Mouse (Mus musculus): ENCODE data around the gene Apol8. TPM values are rescaled to one million over a fixed set of nuclear protein-coding genes. Genes with fewer than 3 reads are reported as not detected.

Gene Apol8
- polyA plus RNA-seq, 1 experiment from 2014 or later = 0.21 TPM

DNA sequence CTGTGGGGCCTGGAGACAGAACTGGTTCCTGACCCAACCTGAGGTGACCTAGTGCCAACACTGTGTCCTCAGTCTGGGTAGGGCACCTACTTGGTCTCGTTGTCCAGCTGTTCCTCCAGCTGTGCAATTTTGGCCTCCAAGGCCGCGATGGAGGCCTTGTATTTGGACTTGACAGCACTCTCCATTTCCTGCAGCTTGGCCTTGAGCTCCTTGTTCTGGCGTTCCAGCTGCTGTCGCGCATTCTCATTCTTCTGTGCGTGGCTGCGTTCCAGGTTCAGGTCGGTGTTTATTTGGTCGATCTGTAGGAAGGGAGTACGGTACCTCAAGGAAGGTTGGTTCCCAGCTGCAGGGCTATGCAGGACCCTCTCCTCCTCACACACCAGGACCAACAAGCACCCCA is 6.9 kb upstream of the Apol8 start:
- WGBS = 94% methylated on average over 11 of the region's 11 CpGs
- no peak overlapping the region for H3K4me3 ChIP-seq (ENCODE audit: low read depth, low read length)
- DNase-seq (ENCODE audit: low spot score) (no peak), ATAC-seq (replicated peaks; ENCODE audit: low FRiP score) (no peak)
- no peak overlapping the region for H3K9ac ChIP-seq (ENCODE audit: low read length)
- no peak overlapping the region for H3K4me2 ChIP-seq (ENCODE audit: low read depth, low read length, severe bottlenecking)
- H3K9me3 ChIP-seq (ENCODE audit: control insufficient read depth, low read length) = no peaks in the 10 kb centered on the region
- no peaks in the 10 kb centered on the region; the same call in 1 of the 2 replicates for H3K36me3 ChIP-seq (ENCODE audit: control insufficient read depth, insufficient read depth, low read length)
- no peaks in the 10 kb centered on the region for H3K4me1 ChIP-seq (replicated peaks; ENCODE audit: control insufficient read depth, insufficient read depth, low read length)
- no peak overlapping the region for H3K27ac ChIP-seq (ENCODE audit: low read depth, low read length)
- H3K27me3 ChIP-seq (ENCODE audit: control insufficient read depth, insufficient read depth, low read length) = no peaks in the 10 kb centered on the region

DNA sequence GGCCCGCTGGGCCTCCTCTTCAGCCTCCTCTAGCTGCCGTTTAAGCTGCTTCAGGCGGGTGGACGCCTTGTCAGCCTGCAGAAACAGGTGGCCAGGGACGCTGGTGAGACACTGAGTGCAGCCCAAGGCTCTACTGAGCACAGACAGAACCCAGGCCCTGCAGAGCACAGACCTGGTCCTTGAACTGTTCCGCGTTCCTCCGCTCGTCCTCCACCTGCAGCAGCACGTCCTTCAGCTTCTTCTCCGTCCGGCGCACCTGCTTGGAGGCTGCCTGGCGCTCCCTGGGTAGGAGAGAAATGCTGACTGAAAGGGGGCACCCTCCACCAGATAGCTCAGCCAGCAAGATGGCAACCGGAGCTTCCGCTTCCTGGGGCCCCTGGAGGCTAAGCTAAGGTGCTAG is 6.2 kb upstream of the Apol8 start:
- ATAC-seq (replicated peaks; ENCODE audit: low FRiP score) (no peak), DNase-seq (ENCODE audit: low spot score) (no peak)
- H3K4me2 ChIP-seq (ENCODE audit: low read depth, low read length, severe bottlenecking) = no peak overlapping the region
- no peaks in the 10 kb centered on the region for H3K4me1 ChIP-seq (replicated peaks; ENCODE audit: control insufficient read depth, insufficient read depth, low read length)
- 90% methylated on average over 16 of the region's 16 CpGs for WGBS
- H3K9ac ChIP-seq (ENCODE audit: low read length) = no peak overlapping the region
- no peak overlapping the region for H3K27ac ChIP-seq (ENCODE audit: low read depth, low read length)
- no peaks in the 10 kb centered on the region; the same call in 1 of the 2 replicates for H3K36me3 ChIP-seq (ENCODE audit: control insufficient read depth, insufficient read depth, low read length)
- no peaks in the 10 kb centered on the region for H3K9me3 ChIP-seq (ENCODE audit: control insufficient read depth, low read length)
- no peak overlapping the region for H3K4me3 ChIP-seq (ENCODE audit: low read depth, low read length)
- no peaks in the 10 kb centered on the region for H3K27me3 ChIP-seq (ENCODE audit: control insufficient read depth, insufficient read depth, low read length)

DNA sequence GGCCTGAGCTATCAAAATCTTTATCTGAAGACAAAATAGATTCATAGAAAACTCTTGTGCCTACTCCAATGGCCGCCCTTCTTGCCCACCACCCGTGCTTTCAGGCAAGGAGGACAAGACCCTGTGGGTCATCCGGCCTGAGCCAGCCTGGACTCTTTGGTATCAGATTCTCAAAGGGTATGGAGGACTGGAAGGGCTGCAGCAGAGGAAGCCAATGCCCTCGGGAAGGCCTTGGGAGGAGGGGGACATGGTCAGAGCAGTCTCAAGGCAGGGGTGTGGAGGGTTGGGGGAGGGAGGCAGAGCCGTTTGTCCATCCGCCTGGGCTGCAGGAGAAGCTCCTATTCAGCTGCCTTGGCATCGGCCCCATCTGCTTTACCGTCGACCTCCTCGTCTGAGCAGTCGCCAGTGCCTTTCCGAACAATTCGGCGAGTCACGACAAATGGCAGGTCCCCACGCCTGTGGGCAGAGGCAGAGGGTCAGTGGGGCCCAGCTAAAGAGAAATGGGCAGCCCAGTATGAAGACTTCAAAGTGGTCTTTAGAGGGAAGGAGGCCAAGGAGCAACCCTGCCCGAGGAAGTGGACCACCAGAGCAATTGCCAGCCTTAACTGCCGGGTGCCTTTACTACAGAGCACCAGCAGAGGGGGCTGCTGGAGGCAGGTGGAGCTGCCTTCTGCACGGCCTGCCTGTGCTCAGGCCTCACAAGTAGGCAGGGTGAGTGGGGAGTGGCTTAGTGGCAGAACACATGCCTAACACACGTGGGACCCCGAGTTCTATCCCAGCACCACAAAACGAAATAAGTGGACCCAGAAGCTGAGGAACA is 5.0 kb upstream of the Apol8 start:
- DNase-seq (ENCODE audit: low spot score) (no peak), ATAC-seq (replicated peaks; ENCODE audit: low FRiP score) (no peak)
- WGBS = 81% methylated on average over 22 of the region's 22 CpGs
- H3K9me3 ChIP-seq (ENCODE audit: control insufficient read depth, low read length) = no peaks in the 10 kb centered on the region
- H3K4me1 ChIP-seq (replicated peaks; ENCODE audit: control insufficient read depth, insufficient read depth, low read length) = no peaks in the 10 kb centered on the region
- H3K36me3 ChIP-seq (ENCODE audit: control insufficient read depth, insufficient read depth, low read length) = no peaks in the 10 kb centered on the region; the same call in 1 of the 2 replicates
- no peak overlapping the region for H3K4me2 ChIP-seq (ENCODE audit: low read depth, low read length, severe bottlenecking)
- no peak overlapping the region for H3K4me3 ChIP-seq (ENCODE audit: low read depth, low read length)
- H3K27ac ChIP-seq (ENCODE audit: low read depth, low read length) = no peak overlapping the region
- H3K9ac ChIP-seq (ENCODE audit: low read length) = no peak overlapping the region
- no peaks in the 10 kb centered on the region for H3K27me3 ChIP-seq (ENCODE audit: control insufficient read depth, insufficient read depth, low read length)

DNA sequence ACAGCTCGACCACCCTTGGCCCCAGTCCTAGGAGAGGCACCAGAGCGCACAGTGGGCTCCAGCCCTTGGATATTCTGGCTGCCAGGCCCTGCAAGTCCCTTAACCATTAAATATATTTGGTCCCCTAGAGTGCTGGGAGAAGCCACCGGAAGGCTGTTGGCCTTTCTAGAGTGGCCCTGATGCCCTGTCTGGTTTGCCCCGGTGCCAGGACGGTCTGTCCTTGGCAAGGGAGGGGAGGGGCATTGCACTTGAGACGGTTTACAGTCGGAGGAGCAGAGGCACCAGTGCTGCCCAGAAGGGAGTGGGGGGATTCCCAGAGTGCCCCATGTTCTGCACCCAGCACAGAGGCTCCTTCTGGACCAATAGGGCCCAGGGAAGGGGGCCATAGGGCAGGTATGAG is 4.3 kb upstream of the Apol8 start:
- Histone ChIP-seq H3K4me3 (ENCODE audit: low read depth, low read length) (no peak overlapping the region), H3K4me1 (replicated peaks; ENCODE audit: control insufficient read depth, insufficient read depth, low read length) (no peaks in the 10 kb centered on the region), H3K9me3 (ENCODE audit: control insufficient read depth, low read length) (no peaks in the 10 kb centered on the region), H3K9ac (ENCODE audit: low read length) (no peak overlapping the region), H3K27ac (ENCODE audit: low read depth, low read length) (no peak overlapping the region), H3K27me3 (ENCODE audit: control insufficient read depth, insufficient read depth, low read length) (no peaks in the 10 kb centered on the region), H3K4me2 (ENCODE audit: low read depth, low read length, severe bottlenecking) (no peak overlapping the region), H3K36me3 (ENCODE audit: control insufficient read depth, insufficient read depth, low read length) (no peaks in the 10 kb centered on the region; the same call in 1 of the 2 replicates)
- DNase-seq (ENCODE audit: low spot score) (no peak), ATAC-seq (replicated peaks; ENCODE audit: low FRiP score) (no peak)
- 94% methylated on average over 7 of the region's 7 CpGs for WGBS

DNA sequence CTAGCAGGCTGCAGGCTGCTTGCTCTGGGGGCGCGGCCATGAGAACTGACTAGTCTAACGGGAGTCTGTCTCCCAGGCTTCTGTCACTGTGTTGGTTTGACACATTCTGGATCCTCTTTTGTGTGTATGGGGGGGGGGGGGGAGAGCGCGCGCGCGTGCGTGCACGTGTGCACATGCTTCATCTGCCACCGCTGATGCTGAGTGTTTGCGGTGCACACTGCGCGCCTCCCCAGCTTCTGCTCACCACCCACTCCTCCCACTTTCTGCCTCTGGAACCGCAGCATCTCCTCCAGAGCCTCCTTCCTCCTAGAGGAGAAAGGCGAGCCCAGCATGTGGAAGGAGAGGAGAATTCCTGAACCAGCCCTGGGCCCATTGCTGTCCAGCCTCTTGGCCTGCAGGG is 3.2 kb upstream of the Apol8 start:
- H3K9ac ChIP-seq (ENCODE audit: low read length) = no peak overlapping the region
- WGBS = 93% methylated on average over 16 of the region's 16 CpGs
- no peaks in the 10 kb centered on the region; the same call in 1 of the 2 replicates for H3K36me3 ChIP-seq (ENCODE audit: control insufficient read depth, insufficient read depth, low read length)

DNA sequence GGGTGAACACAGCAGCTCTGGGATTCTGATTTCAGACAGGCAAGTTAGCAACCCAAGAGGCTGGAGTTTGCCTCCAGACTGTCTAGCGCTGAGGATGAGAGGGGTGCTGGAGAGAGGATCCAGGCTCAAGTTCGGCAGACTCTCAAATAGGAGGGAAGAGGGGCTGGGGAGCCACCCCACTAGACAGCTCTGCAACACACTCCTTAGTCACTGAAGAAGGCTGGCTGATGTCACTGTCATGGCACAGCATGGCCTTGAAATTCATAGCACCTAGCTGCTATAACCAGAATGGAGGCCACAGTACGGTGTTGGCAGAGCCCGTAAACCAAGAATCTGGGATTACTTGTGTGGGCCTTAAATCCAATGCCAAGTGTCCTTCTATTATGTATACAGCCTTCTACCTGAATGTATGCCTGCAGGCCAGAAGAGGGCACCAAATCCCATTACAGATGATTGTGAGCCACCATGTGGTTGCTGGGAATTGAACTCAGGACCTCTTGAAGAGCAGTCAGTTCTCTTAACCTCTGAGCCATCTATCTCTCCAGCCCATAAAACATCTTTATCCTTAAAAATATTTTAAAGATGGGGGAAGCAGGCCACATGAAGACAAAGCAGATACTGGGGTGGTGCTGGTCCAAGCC is 903 bp upstream of the Apol8 start:
- Histone ChIP-seq H3K4me1 (replicated peaks; ENCODE audit: control insufficient read depth, insufficient read depth, low read length) (no peaks in the 10 kb centered on the region), H3K36me3 (ENCODE audit: control insufficient read depth, insufficient read depth, low read length) (no peaks in the 10 kb centered on the region), H3K9me3 (ENCODE audit: control insufficient read depth, low read length) (no peaks in the 10 kb centered on the region), H3K27me3 (ENCODE audit: control insufficient read depth, insufficient read depth, low read length) (no peaks in the 10 kb centered on the region), H3K4me3 (ENCODE audit: low read depth, low read length) (no peak overlapping the region), H3K4me2 (ENCODE audit: low read depth, low read length, severe bottlenecking) (no peak overlapping the region), H3K27ac (ENCODE audit: low read depth, low read length) (no peak overlapping the region), H3K9ac (ENCODE audit: low read length) (no peak overlapping the region)
- DNase-seq (ENCODE audit: low spot score) (no peak), ATAC-seq (replicated peaks; ENCODE audit: low FRiP score) (no peak)
- 87% methylated on average over 4 of the region's 4 CpGs for WGBS

More for the DNA sequence above, 3.2 kb upstream of the Apol8 start:
- DNase-seq (ENCODE audit: low spot score) (no peak), ATAC-seq (replicated peaks; ENCODE audit: low FRiP score) (no peak)
- H3K4me3 ChIP-seq (ENCODE audit: low read depth, low read length) = no peak overlapping the region
- no peaks in the 10 kb centered on the region for H3K4me1 ChIP-seq (replicated peaks; ENCODE audit: control insufficient read depth, insufficient read depth, low read length)
- no peaks in the 10 kb centered on the region for H3K9me3 ChIP-seq (ENCODE audit: control insufficient read depth, low read length)
- no peak overlapping the region for H3K4me2 ChIP-seq (ENCODE audit: low read depth, low read length, severe bottlenecking)
- no peaks in the 10 kb centered on the region for H3K27me3 ChIP-seq (ENCODE audit: control insufficient read depth, insufficient read depth, low read length)
- no peak overlapping the region for H3K27ac ChIP-seq (ENCODE audit: low read depth, low read length)

DNA sequence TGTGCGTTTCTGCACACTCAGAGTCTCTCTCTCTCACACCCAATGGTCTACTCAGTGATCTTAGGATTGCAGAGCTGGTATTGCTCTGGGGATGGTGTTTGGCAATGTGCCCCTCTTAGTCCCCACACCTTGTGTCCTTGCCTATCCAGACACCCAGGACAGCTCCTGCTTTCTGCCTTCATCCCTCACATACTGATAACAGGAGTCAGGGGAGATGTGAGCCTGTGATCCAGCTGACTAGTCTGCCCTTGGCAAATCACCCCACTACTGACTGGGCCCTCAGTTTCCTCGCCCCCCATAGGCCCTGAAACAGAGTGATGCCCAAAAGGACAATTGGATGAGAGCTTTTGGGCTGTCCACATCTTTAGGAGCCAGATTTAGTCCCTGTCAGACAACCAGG is 722 bp downstream of the Apol8 start:
- 67% methylated on average over 2 of the region's 2 CpGs for WGBS
- no peak overlapping the region for H3K4me2 ChIP-seq (ENCODE audit: low read depth, low read length, severe bottlenecking)
- no peaks in the 10 kb centered on the region for H3K4me1 ChIP-seq (replicated peaks; ENCODE audit: control insufficient read depth, insufficient read depth, low read length)
- no peaks in the 10 kb centered on the region for H3K36me3 ChIP-seq (ENCODE audit: control insufficient read depth, insufficient read depth, low read length)
- DNase-seq (ENCODE audit: low spot score) (no peak), ATAC-seq (replicated peaks; ENCODE audit: low FRiP score) (no peak)
- H3K27ac ChIP-seq (ENCODE audit: low read depth, low read length) = no peak overlapping the region
- H3K9ac ChIP-seq (ENCODE audit: low read length) = no peak overlapping the region
- H3K9me3 ChIP-seq (ENCODE audit: control insufficient read depth, low read length) = no peaks in the 10 kb centered on the region
- H3K4me3 ChIP-seq (ENCODE audit: low read depth, low read length) = no peak overlapping the region
- H3K27me3 ChIP-seq (ENCODE audit: control insufficient read depth, insufficient read depth, low read length) = no peaks in the 10 kb centered on the region

DNA sequence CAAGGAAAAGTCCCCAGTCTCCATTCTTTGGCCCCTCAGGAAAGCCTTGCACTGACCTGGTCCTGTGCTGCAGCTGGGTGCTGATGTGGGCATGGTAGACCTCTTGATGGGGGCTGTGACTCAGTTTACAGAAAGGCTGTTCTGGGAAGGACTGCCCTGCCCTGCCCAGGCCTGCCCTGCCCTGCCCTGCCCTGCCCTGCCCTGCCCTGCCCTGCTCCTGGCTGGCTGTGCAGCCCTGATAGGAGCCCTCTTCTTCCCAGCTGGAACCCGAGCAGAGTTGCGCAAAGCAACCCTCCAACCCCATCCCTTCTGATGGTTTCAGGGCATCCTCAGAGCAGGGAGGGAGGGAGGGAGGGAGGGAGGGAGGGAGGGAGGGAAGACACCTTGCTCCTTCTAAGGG is 1.7 kb downstream of the Apol8 start:
- Histone ChIP-seq H3K27ac (ENCODE audit: low read depth, low read length) (no peak overlapping the region), H3K4me1 (replicated peaks; ENCODE audit: control insufficient read depth, insufficient read depth, low read length) (no peaks in the 10 kb centered on the region), H3K9me3 (ENCODE audit: control insufficient read depth, low read length) (no peaks in the 10 kb centered on the region), H3K36me3 (ENCODE audit: control insufficient read depth, insufficient read depth, low read length) (no peaks in the 10 kb centered on the region), H3K4me2 (ENCODE audit: low read depth, low read length, severe bottlenecking) (no peak overlapping the region), H3K27me3 (ENCODE audit: control insufficient read depth, insufficient read depth, low read length) (no peaks in the 10 kb centered on the region), H3K9ac (ENCODE audit: low read length) (no peak overlapping the region), H3K4me3 (ENCODE audit: low read depth, low read length) (no peak overlapping the region)
- ATAC-seq (replicated peaks; ENCODE audit: low FRiP score) = no peak
- DNase-seq (ENCODE audit: low spot score) = no peak
- WGBS = no CpG with 5 or more reads among the region's 2 CpGs

DNA sequence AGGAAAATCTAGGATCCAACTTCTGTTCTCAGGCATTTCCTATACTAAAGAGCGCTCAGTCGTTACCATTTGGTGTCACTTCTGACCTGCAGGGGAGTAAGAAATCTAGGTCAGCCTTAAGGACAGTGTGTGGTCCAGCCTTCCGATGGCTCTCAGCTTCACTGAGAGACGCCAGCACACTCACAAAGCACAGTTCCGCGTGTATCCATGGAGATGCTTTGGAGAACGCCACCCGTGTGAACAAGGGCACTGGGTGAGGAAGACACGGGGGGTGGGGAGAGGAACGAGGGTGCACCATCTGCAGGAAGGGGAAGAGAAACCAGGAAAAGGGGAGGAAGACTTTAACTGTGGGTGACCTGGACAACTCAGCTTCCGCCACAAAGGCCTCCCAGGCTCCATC is 4.4 kb downstream of the Apol8 start:
- ATAC-seq (replicated peaks; ENCODE audit: low FRiP score) (no peak), DNase-seq (ENCODE audit: low spot score) (no peak)
- Histone ChIP-seq H3K36me3 (ENCODE audit: control insufficient read depth, insufficient read depth, low read length) (no peaks in the 10 kb centered on the region), H3K4me2 (ENCODE audit: low read depth, low read length, severe bottlenecking) (no peak overlapping the region), H3K27me3 (ENCODE audit: control insufficient read depth, insufficient read depth, low read length) (no peaks in the 10 kb centered on the region), H3K4me3 (ENCODE audit: low read depth, low read length) (no peak overlapping the region), H3K27ac (ENCODE audit: low read depth, low read length) (no peak overlapping the region), H3K4me1 (replicated peaks; ENCODE audit: control insufficient read depth, insufficient read depth, low read length) (no peaks in the 10 kb centered on the region), H3K9ac (ENCODE audit: low read length) (no peak overlapping the region), H3K9me3 (ENCODE audit: control insufficient read depth, low read length) (no peaks in the 10 kb centered on the region)
- WGBS = 70% methylated on average over 11 of the region's 11 CpGs
